Mouse (Mus musculus): ENCODE measurements around the gene Tmod3. TPM values are rescaled to one million over a fixed set of nuclear protein-coding genes. Genes with fewer than 3 reads are reported as not detected.

The Tmod3 gene
- polyA plus RNA-seq, 1 experiment = 0.65 TPM

- Histone ChIP-seq H3K9me3 (ENCODE audit: control insufficient read depth, low read length) (no peaks in the 10 kb centered on the region), H3K4me3 (replicated peaks) (no peak overlapping the region), H3K27me3 (ENCODE audit: control insufficient read depth) (no peaks in the 10 kb centered on the region), H3K36me3 (ENCODE audit: control insufficient read depth) (peaks cover 66% of the 10 kb centered on the region), H3K4me1 (ENCODE audit: control insufficient read depth) (no peaks in the 10 kb centered on the region)
- no peak for TF ChIP-seq TAL1 (IDR thresholded peaks at IDR 0.05; ENCODE audit: low read length)
- no peak for TF ChIP-seq GATA1 (IDR thresholded peaks at IDR 0.05; ENCODE audit: low read length)
Measured at GRCm38 (mm10) chr9:75465856-75466255, 93.6 kb downstream of the Tmod3 start.

- TF ChIP-seq TAL1 (IDR thresholded peaks at IDR 0.05; ENCODE audit: low read length) = no peak
- no peak for TF ChIP-seq GATA1 (IDR thresholded peaks at IDR 0.05; ENCODE audit: low read length)
- H3K4me1 ChIP-seq (ENCODE audit: control insufficient read depth) = no peaks in the 10 kb centered on the region
Measured at GRCm38 (mm10) chr9:75463050-75463660, 96.3 kb downstream of the Tmod3 start.

GRCm38 (mm10) chr9:75455684-75456083 is 103.8 kb downstream of the Tmod3 start:
- Histone ChIP-seq H3K4me1 (ENCODE audit: control insufficient read depth) (no peaks in the 10 kb centered on the region), H3K4me3 (replicated peaks) (no peak overlapping the region), H3K9me3 (ENCODE audit: control insufficient read depth, low read length) (no peaks in the 10 kb centered on the region), H3K27me3 (ENCODE audit: control insufficient read depth) (no peaks in the 10 kb centered on the region), H3K36me3 (ENCODE audit: control insufficient read depth) (peaks cover 85% of the 10 kb centered on the region)
- no peak for TF ChIP-seq TAL1 (IDR thresholded peaks at IDR 0.05; ENCODE audit: low read length)
- no peak for TF ChIP-seq GATA1 (IDR thresholded peaks at IDR 0.05; ENCODE audit: low read length)

More at GRCm38 (mm10) chr9:75463050-75463660, 96.3 kb downstream of the Tmod3 start:
- no peaks in the 10 kb centered on the region for H3K9me3 ChIP-seq (ENCODE audit: control insufficient read depth, low read length)
- peaks cover 81% of the 10 kb centered on the region for H3K36me3 ChIP-seq (ENCODE audit: control insufficient read depth)
- no peaks in the 10 kb centered on the region for H3K27me3 ChIP-seq (ENCODE audit: control insufficient read depth)
- no peak overlapping the region for H3K4me3 ChIP-seq (replicated peaks)

DNA sequence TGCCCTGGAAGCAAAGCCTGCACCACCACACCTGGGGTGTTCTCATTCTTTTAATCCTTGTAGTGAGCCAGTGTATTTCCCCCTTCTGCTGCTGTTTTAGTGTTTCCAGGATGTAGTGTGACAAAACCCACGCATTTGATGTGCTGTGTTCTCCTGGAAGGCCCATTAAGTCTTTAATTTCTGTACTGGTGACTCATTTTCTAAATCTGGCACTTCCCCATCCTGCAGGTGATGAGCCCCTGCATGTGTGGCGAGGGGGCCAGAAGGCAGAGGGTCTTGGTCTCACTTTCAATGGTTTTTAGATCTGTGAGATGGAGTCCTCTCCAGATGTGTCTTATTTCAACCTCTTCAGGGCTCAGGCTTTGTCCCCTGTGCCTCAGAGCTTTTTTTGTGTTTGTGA is 105.5 kb downstream of the Tmod3 start:
- H3K27me3 ChIP-seq (ENCODE audit: control insufficient read depth) = no peaks in the 10 kb centered on the region
- TF ChIP-seq GATA1 (IDR thresholded peaks at IDR 0.05; ENCODE audit: low read length) (no peak), TAL1 (IDR thresholded peaks at IDR 0.05; ENCODE audit: low read length) (no peak)
- H3K4me1 ChIP-seq (ENCODE audit: control insufficient read depth) = no peaks in the 10 kb centered on the region
- H3K36me3 ChIP-seq (ENCODE audit: control insufficient read depth) = peaks cover 85% of the 10 kb centered on the region
- no peaks in the 10 kb centered on the region for H3K9me3 ChIP-seq (ENCODE audit: control insufficient read depth, low read length)
- H3K4me3 ChIP-seq (replicated peaks) = no peak overlapping the region

GRCm38 (mm10) chr9:75448021-75448420 is 111.4 kb downstream of the Tmod3 start:
- Histone ChIP-seq H3K4me3 (replicated peaks) (no peak overlapping the region), H3K9me3 (ENCODE audit: control insufficient read depth, low read length) (no peaks in the 10 kb centered on the region), H3K36me3 (ENCODE audit: control insufficient read depth) (peaks cover 74% of the 10 kb centered on the region), H3K4me1 (ENCODE audit: control insufficient read depth) (no peaks in the 10 kb centered on the region), H3K27me3 (ENCODE audit: control insufficient read depth) (no peaks in the 10 kb centered on the region)
- TF ChIP-seq TAL1 (IDR thresholded peaks at IDR 0.05; ENCODE audit: low read length) (no peak), GATA1 (IDR thresholded peaks at IDR 0.05; ENCODE audit: low read length) (no peak)

Other genes starting within 250 kb of the Tmod3 start
- not detected in 2 replicates for gene Bcl2l10, start 211.9 kb downstream of the Tmod3 start, polyA plus RNA-seq (2012)
- 0.11 and 0.17 TPM in 2 replicates for gene Mapk6, start 149.7 kb downstream of the Tmod3 start, polyA plus RNA-seq (2012)
- gene Leo1, start 118.1 kb downstream of the Tmod3 start, polyA plus RNA-seq (2012) = 1.0 and 1.3 TPM in 2 replicates
- not detected in 2 replicates for gene Tmod2, start 51.7 kb upstream of the Tmod3 start, polyA plus RNA-seq (2012)
- gene Lysmd2, start 66.1 kb upstream of the Tmod3 start, polyA plus RNA-seq (2012) = not detected in 2 replicates
- gene Scg3, start 124.4 kb upstream of the Tmod3 start, polyA plus RNA-seq (2012) = not detected in 2 replicates
- gene Bmp5, start 215.7 kb upstream of the Tmod3 start, polyA plus RNA-seq (2012) = not detected in 2 replicates